Mouse (Mus musculus): Measurements from ENCODE around the gene Gm3239.
"Not testable (repeated sequence)": the region's sequence is repeated elsewhere in the genome, so short reads cannot be mapped to it uniquely, and the experiment has no call there.

Gm3239 gene

GRCm38 (mm10) chr14:4663892-4664291, at the start of gene Gm3239:
Gene Gm3239, plus strand, starts transcription at chr14:4664192.
- not testable (repeated sequence) for DNase-seq (ENCODE audit: low read depth, low spot score)

- DNase-seq (ENCODE audit: low read depth, low spot score), result not testable (repeated sequence)
Measured at GRCm38 (mm10) chr14:4632052-4632451, 31.9 kb upstream of the Gm3239 start, which contains the start of gene Gm8159. Gene Gm8159, plus strand, starts transcription at chr14:4632352.

- DNase-seq (ENCODE audit: low read depth, low spot score), result peak; percentile 1
Measured at GRCm38 (mm10) chr14:4649309-4649708, 14.7 kb upstream of the Gm3239 start.

GRCm38 (mm10) chr14:4650324-4650723, 13.7 kb upstream of the Gm3239 start:
- DNase-seq (ENCODE audit: low read depth, low spot score), result not testable (repeated sequence)

GRCm38 (mm10) chr14:4708938-4709337, 44.9 kb downstream of the Gm3239 start, which contains the start of gene Gm7876:
Gene Gm7876, plus strand, starts transcription at chr14:4709238.
- not testable (repeated sequence) for DNase-seq (ENCODE audit: low read depth, low spot score)

Data from brain, adult 2 months (tissue).